Mouse (Mus musculus) cortical plate, adult 2 months (tissue): ENCODE measurements at regions not wholly inside any gene's neighbourhood (a gene's known extent, or its start where the extent isn't known, plus 50 kb on each side); places are given as distances from the start of the nearest gene placed in this dataset.

Source experiments
- CTCF ChIP-seq: fragments of 200-500 bp; IDR thresholded peaks from 2 replicates; pipeline ENCODE4 v1.5.1; 2011; ENCODE audit warnings: mild to moderate bottlenecking, control low read depth, low read length; ENCODE audit not compliant: insufficient read depth; ENCODE audit errors: extremely low read depth
- POLR2A ChIP-seq: fragments of 200-500 bp; IDR thresholded peaks from 2 replicates; pipeline ENCODE4 v1.6.1; 2011; ENCODE audit warnings: mild to moderate bottlenecking, low read length, control low read depth; ENCODE audit not compliant: insufficient read depth; ENCODE audit errors: extremely low read depth

DNA sequence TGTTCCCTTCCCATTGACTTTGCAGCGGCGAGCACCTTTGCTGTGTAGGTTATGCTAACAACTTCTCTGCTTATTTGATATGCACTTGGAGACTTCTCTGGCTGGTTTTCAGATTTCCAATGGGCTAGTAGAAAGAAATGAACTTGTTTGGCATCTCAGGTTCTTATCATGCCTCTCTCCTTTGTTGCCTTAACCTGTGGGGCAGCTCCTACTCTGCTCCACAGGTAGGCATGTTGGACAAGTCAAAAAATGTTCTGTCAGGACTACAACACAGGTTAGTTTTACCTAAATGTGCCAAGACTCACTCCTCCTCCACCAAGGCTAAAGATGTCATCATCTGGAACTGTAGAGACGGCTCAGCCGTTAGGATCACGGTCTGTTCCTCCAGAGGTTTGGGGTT is 1164.3 kb downstream of the 4930447A16Rik start:
- no peak for TF ChIP-seq CTCF
- TF ChIP-seq POLR2A: no peak
